Mouse (Mus musculus) kidney, postnatal 0 days (tissue): ENCODE measurements around the gene Col6a6. TPM values are rescaled to one million over a fixed set of nuclear protein-coding genes. Genes with fewer than 3 reads are reported as not detected.
A peak's percentile ranks its signal among the peaks of the same experiment; 100 is the strongest.

Source experiments
- ATAC-seq: fragments of 200-750 bp; cut with Nextera tagmentation; replicated peaks from 2 replicates; pipeline ENCODE4 v1.8.0; 2017; ENCODE audit warnings: low read depth, moderate number of reproducible peaks, moderate TSS enrichment, moderate library complexity; ENCODE audit not compliant: low FRiP score
- DNase-seq: peaks from one replicate; pipeline ENCODE4 v3.0.0-alpha.2; 2016; ENCODE audit warnings: low spot score
- H3K27ac ChIP-seq: fragments of 300-500 bp; sonication (generic); 2 replicates; pipeline ENCODE4 v1.5.1; 2014; ENCODE audit warnings: mild to moderate bottlenecking
- H3K27me3 ChIP-seq: fragments of 300-500 bp; sonication (generic); 2 replicates; pipeline ENCODE4 v1.6.1; 2014; ENCODE audit warnings: low read length, mixed read lengths; ENCODE audit not compliant: insufficient read depth
- H3K36me3 ChIP-seq: fragments of 300-500 bp; sonication (generic); 2 replicates; pipeline ENCODE4 v1.6.1; 2014; ENCODE audit warnings: low read length, mixed read lengths; ENCODE audit not compliant: insufficient read depth
- H3K4me1 ChIP-seq: fragments of 300-500 bp; sonication (generic); replicated peaks from 2 replicates; pipeline ENCODE4 v1.6.1; 2014; ENCODE audit warnings: antibody characterized with exemption, low read length, mixed read lengths; ENCODE audit not compliant: insufficient read depth
- H3K4me2 ChIP-seq: fragments of 300-500 bp; sonication (generic); 2 replicates; pipeline ENCODE4 v1.6.1; 2014; ENCODE audit warnings: mild to moderate bottlenecking, low read length, moderate library complexity, mixed read lengths
- H3K4me3 ChIP-seq: fragments of 300-500 bp; sonication (generic); replicated peaks from 2 replicates; pipeline ENCODE4 v1.5.1; 2014; ENCODE audit warnings: low read depth, low read length
- H3K9ac ChIP-seq: fragments of 300-500 bp; sonication (generic); 2 replicates; pipeline ENCODE4 v1.6.1; 2014; ENCODE audit warnings: low read depth, low read length
- H3K9me3 ChIP-seq: fragments of 300-500 bp; sonication (generic); replicated peaks from 2 replicates; pipeline ENCODE4 v1.6.1; 2016; ENCODE audit warnings: low read length, inconsistent platforms, mixed read lengths
- CTCF ChIP-seq: IDR thresholded peaks from 2 replicates; pipeline ENCODE4 v1.5.1; 2016; ENCODE audit warnings: antibody characterized with exemption, low read depth, mild to moderate bottlenecking, moderate library complexity
- WGBS: fragments of 180-500 bp; shearing (Covaris S2); extraction: QIAGEN DNeasy Blood & Tissue Kit; methylation state at CpG from one replicate; pipeline ENCODE4 v1.1.7; 2014; 5-methylcytosine and 5-hydroxymethylcytosine counted together
- polyA plus RNA-seq: library from polyadenylated mRNA; unstranded; fragments of >200 nt; fragmentation: Nextera tagmentation; extraction: Ambion mirVana; gene quantifications from 2 replicates; pipeline ENCODE4 v1.2.1, GENCODE M21; 2015

The Col6a6 gene
- polyA plus RNA-seq, 1 experiment from 2014 or later = 0.21 TPM

- Histone ChIP-seq H3K27ac (no peak overlapping the region), H3K4me3 (no peak overlapping the region), H3K9ac (no peak overlapping the region), H3K36me3 (no peaks in the 10 kb centered on the region), H3K27me3 (no peaks in the 10 kb centered on the region), H3K4me1 (no peaks in the 10 kb centered on the region), H3K4me2 (no peak overlapping the region), H3K9me3 (no peaks in the 10 kb centered on the region)
- no peak for ATAC-seq
- no peak for TF ChIP-seq CTCF
- peak; percentile 73 for DNase-seq
- WGBS = 37% methylated on average over 7 of the region's 7 CpGs
These were observed 16.5 kb downstream of the Col6a6 start for GRCm38 (mm10) chr9:105811458-105811857.

DNA sequence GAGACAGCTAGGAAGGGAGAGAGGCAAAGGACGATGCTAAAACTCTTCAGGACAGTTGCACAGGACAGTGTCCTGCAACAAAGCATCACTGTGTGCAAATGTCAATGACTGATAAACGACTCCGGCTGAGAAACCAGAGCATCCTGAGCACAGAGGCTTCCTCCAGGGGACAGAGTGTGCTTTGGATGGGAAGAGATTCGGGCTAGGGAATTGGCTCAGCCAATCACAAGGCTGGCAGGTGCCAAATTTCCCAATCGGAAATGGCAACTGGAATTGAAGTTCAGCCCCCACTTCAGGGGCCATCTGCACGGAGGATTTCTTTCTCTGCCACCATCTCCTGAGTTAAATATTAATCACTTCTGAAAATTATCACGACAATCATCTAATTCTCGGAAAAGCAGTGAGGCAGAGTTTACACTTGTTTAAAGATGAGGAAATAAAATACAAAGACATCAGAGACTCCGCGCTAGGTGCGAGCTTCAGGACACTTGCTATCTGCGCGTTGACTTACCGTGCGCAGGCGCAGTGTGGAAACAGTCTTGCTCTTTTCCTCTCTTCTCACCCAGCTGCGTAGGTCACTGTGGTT is 18.9 kb downstream of the Col6a6 start:
- Histone ChIP-seq H3K27me3 (no peaks in the 10 kb centered on the region), H3K9ac (no peak overlapping the region), H3K4me3 (no peak overlapping the region), H3K4me2 (no peak overlapping the region), H3K36me3 (no peaks in the 10 kb centered on the region), H3K27ac (no peak overlapping the region), H3K4me1 (no peaks in the 10 kb centered on the region), H3K9me3 (no peaks in the 10 kb centered on the region)
- ATAC-seq (no peak), DNase-seq (no peak)
- no peak for TF ChIP-seq CTCF
- 76% methylated on average over 17 of the region's 17 CpGs for WGBS

- H3K27ac ChIP-seq = no peak overlapping the region
- H3K27me3 ChIP-seq = no peaks in the 10 kb centered on the region
- ATAC-seq (no peak), DNase-seq (no peak)
- H3K36me3 ChIP-seq = no peaks in the 10 kb centered on the region
- WGBS = 72% methylated on average over 8 of the region's 8 CpGs
- H3K9me3 ChIP-seq = no peaks in the 10 kb centered on the region
- H3K4me3 ChIP-seq = no peak overlapping the region
- H3K9ac ChIP-seq = no peak overlapping the region
- no peak for TF ChIP-seq CTCF
- H3K4me2 ChIP-seq = no peak overlapping the region
- H3K4me1 ChIP-seq = no peaks in the 10 kb centered on the region
These were observed 24.5 kb downstream of the Col6a6 start for GRCm38 (mm10) chr9:105803416-105803815.

DNA sequence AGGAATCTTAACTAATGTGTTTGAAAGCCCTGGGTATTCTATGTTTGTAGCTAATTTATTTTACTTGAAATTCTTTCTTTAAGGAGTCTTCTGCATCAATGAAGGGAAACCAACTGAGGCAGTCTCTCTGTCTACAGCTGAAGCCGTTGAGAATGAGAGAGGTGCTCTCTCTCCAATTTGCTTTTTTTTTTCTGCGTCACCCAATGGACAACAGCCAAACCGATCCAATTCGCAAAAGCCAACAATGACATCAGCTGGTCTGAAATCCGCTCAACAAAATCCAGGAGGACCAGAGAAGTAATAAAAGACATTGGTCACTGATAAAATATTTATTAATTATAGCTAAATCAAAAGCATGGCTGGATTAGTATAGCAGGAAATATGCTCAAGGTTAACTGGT is 26.5 kb downstream of the Col6a6 start:
- H3K27me3 ChIP-seq = no peaks in the 10 kb centered on the region
- ATAC-seq (no peak), DNase-seq (no peak)
- no peak for TF ChIP-seq CTCF
- H3K36me3 ChIP-seq = no peaks in the 10 kb centered on the region
- no peak overlapping the region for H3K4me3 ChIP-seq
- H3K9me3 ChIP-seq = no peaks in the 10 kb centered on the region
- no peak overlapping the region for H3K27ac ChIP-seq
- no peak overlapping the region for H3K4me2 ChIP-seq
- WGBS = 85% methylated on average over 5 of the region's 5 CpGs
- no peaks in the 10 kb centered on the region for H3K4me1 ChIP-seq
- H3K9ac ChIP-seq = no peak overlapping the region

GRCm38 (mm10) chr9:105800286-105800685 is 27.7 kb downstream of the Col6a6 start:
- no peaks in the 10 kb centered on the region for H3K36me3 ChIP-seq
- H3K4me3 ChIP-seq = no peak overlapping the region
- no peaks in the 10 kb centered on the region for H3K27me3 ChIP-seq
- H3K27ac ChIP-seq = no peak overlapping the region
- DNase-seq (no peak), ATAC-seq (no peak)
- H3K4me2 ChIP-seq = no peak overlapping the region
- no peaks in the 10 kb centered on the region for H3K9me3 ChIP-seq
- TF ChIP-seq CTCF = no peak
- no peaks in the 10 kb centered on the region for H3K4me1 ChIP-seq
- H3K9ac ChIP-seq = no peak overlapping the region
- WGBS = 85% methylated on average over 5 of the region's 5 CpGs

DNA sequence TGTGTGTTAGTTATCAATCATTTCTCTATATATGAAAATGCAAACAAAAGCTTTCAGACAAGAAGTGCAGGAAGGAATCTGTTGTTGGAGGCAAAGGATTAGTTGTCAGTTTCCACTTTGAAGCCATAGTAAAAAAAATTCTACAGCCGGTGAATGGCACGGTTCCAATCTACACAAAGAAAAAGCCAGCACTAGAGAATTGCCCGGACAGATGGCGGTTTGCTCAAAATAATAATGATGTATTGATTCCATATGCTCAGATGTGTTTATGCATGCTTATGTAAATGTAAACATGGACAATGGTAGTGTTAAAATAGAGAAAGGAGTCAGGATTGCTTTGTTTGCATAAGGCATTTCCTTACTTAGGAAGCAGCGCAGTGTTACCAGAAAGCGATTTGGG is 31.8 kb downstream of the Col6a6 start:
- Histone ChIP-seq H3K4me1 (no peaks in the 10 kb centered on the region), H3K9me3 (no peaks in the 10 kb centered on the region), H3K27ac (no peak overlapping the region), H3K4me2 (no peak overlapping the region), H3K36me3 (no peaks in the 10 kb centered on the region), H3K9ac (no peak overlapping the region), H3K27me3 (no peaks in the 10 kb centered on the region), H3K4me3 (no peak overlapping the region)
- DNase-seq = peak; percentile 9
- WGBS = 53% methylated on average over 6 of the region's 6 CpGs
- TF ChIP-seq CTCF = no peak
- ATAC-seq = no peak

DNA sequence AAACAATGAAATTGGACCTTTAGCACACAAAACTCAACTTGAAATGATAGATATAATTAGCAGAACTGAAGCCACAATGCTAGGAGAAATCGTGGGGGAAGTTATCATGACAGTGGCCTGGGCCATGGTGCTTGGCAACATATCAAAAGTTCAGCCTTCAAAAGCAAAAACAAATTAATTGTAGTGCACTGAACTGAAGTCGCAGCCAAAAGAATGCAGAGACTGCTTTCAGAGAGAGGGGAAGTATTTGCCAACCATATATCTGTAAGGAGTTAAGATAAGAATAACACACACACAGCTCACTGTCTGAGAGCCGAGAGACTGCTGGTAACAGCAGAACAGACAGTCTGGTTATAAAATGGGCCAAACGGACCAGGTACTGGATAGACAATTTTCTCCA is 33.0 kb downstream of the Col6a6 start:
- peak; percentile 36 for DNase-seq
- Histone ChIP-seq H3K4me1 (no peaks in the 10 kb centered on the region), H3K27me3 (no peaks in the 10 kb centered on the region), H3K36me3 (no peaks in the 10 kb centered on the region), H3K4me3 (no peak overlapping the region), H3K27ac (no peak overlapping the region), H3K4me2 (no peak overlapping the region), H3K9me3 (no peaks in the 10 kb centered on the region), H3K9ac (no peak overlapping the region)
- no peak for ATAC-seq
- TF ChIP-seq CTCF = no peak
- WGBS = 42% methylated on average over 4 of the region's 4 CpGs
